Mouse (Mus musculus): ENCODE data around the gene Ptn.

DNA sequence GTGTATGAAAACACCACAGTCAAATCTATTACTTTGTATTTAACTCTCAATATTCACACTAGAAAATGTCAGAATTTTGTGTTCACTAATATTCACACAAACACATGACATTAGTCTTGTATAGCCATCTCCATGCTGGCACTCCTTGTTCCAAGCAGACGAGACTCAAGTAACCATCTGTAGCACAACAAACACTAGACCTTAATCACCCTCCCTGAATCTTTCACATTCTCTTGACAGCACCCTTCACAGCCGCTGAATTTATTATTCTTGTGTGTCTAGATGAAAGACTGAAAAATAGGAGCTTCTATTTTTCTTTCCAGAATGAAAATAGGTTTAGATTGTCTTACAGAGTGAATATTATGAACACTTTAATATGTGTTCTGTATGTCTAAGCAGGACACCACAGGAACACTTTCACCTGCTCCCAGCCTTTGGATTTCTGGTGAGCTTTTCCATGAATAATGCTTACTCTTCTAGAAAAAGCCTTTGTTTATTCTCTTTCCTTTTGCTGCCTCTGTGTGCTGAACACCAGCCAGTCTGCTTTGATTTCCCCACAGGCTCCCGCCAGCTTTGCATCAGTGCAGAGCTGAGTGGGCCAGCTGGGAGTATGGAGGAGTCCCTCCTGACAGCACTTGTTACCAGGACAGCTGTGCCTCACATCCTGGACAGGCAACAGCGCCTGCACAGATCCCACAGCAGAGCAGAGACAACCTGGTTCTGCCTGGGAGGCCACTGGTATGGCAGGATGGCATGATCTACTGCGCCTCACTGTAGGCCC lies 87.1 kb downstream of the Ptn start:
- TF ChIP-seq CTCF (IDR thresholded peaks at IDR 0.05; ENCODE audit: borderline replicate concordance, insufficient read depth, low read depth, low read length) (no peak), POLR2A (IDR thresholded peaks at IDR 0.05; ENCODE audit: borderline replicate concordance, insufficient read depth, low read length) (no peak)
